Mouse (Mus musculus): ENCODE data around the gene Skint8. TPM values are rescaled to one million over a fixed set of nuclear protein-coding genes. Genes with fewer than 3 reads are reported as not detected.
"Not testable (repeated sequence)": the region's sequence is repeated elsewhere in the genome, so short reads cannot be mapped to it uniquely, and the experiment has no call there.

Gene Skint8
- polyA plus RNA-seq, 1 experiment from 2014 or later: not detected

GRCm38 (mm10) chr4:111963241-111963640 is 44.0 kb downstream of the Skint8 start:
- H3K4me2 ChIP-seq (replicated peaks); H3K36me3 ChIP-seq; ATAC-seq (ENCODE audit: low FRiP score); H3K27ac ChIP-seq; H3K9ac ChIP-seq; H3K27me3 ChIP-seq; H3K4me3 ChIP-seq; H3K9me3 ChIP-seq (replicated peaks); H3K4me1 ChIP-seq: not testable (repeated sequence)
- 76% methylated on average over 1 of the region's 1 CpGs for WGBS

- WGBS: 85% methylated on average over 3 of the region's 3 CpGs
- Histone ChIP-seq H3K9me3 (replicated peaks) (no peaks in the 10 kb centered on the region), H3K4me3 (no peak overlapping the region), H3K36me3 (no peaks in the 10 kb centered on the region), H3K27ac (no peak overlapping the region), H3K27me3 (no peaks in the 10 kb centered on the region), H3K4me1 (no peaks in the 10 kb centered on the region), H3K9ac (no peak overlapping the region), H3K4me2 (replicated peaks) (no peak overlapping the region)
- ATAC-seq (ENCODE audit: low FRiP score): no peak
Measured at GRCm38 (mm10) chr4:111963669-111964068, 44.5 kb downstream of the Skint8 start.

- Histone ChIP-seq H3K27me3 (no peaks in the 10 kb centered on the region), H3K4me3 (no peak within 1 kb of the TSS), H3K27ac (no peak within 1 kb of the TSS), H3K4me1 (no peaks in the 10 kb centered on the region), H3K4me2 (replicated peaks) (no peak within 1 kb of the TSS), H3K36me3 (no peaks in the 10 kb centered on the region), H3K9me3 (replicated peaks) (no peaks in the 10 kb centered on the region), H3K9ac (no peak within 1 kb of the TSS)
- ATAC-seq (ENCODE audit: low FRiP score): no peak
- WGBS: 93% methylated on average over 1 of the region's 1 CpGs
Measured at GRCm38 (mm10) chr4:111972623-111973022, 53.4 kb downstream of the Skint8 start, which contains the start of gene Skint7. TSS of gene Skint7 (plus strand) at chr4:111972923.

Other genes starting within 250 kb of the Skint8 start
- gene Spata6, start 199.4 kb upstream of the Skint8 start, polyA plus RNA-seq (2016; fragmentation: Nextera tagmentation; extraction: Ambion mirVana): 27.2 and 27.8 TPM in 2 replicates
- gene Slc5a9, start 16.5 kb upstream of the Skint8 start, polyA plus RNA-seq (2016; fragmentation: Nextera tagmentation; extraction: Ambion mirVana): not detected in 2 replicates
- not detected in 2 replicates for gene Skint7, start 53.5 kb downstream of the Skint8 start, polyA plus RNA-seq (2016; fragmentation: Nextera tagmentation; extraction: Ambion mirVana)
- gene Skint1, start 86.9 kb downstream of the Skint8 start, polyA plus RNA-seq (2016; fragmentation: Nextera tagmentation; extraction: Ambion mirVana): not detected in 2 replicates
- not detected in 2 replicates for gene Skint4, start 152.6 kb downstream of the Skint8 start, polyA plus RNA-seq (2016; fragmentation: Nextera tagmentation; extraction: Ambion mirVana)

Measured in hindbrain, embryonic 12.5 days (tissue).